Mouse (Mus musculus): ENCODE data around the gene Fktn.
"Not testable (repeated sequence)": the region's sequence is repeated elsewhere in the genome, so short reads cannot be mapped to it uniquely, and the experiment has no call there.

Fktn gene

DNA sequence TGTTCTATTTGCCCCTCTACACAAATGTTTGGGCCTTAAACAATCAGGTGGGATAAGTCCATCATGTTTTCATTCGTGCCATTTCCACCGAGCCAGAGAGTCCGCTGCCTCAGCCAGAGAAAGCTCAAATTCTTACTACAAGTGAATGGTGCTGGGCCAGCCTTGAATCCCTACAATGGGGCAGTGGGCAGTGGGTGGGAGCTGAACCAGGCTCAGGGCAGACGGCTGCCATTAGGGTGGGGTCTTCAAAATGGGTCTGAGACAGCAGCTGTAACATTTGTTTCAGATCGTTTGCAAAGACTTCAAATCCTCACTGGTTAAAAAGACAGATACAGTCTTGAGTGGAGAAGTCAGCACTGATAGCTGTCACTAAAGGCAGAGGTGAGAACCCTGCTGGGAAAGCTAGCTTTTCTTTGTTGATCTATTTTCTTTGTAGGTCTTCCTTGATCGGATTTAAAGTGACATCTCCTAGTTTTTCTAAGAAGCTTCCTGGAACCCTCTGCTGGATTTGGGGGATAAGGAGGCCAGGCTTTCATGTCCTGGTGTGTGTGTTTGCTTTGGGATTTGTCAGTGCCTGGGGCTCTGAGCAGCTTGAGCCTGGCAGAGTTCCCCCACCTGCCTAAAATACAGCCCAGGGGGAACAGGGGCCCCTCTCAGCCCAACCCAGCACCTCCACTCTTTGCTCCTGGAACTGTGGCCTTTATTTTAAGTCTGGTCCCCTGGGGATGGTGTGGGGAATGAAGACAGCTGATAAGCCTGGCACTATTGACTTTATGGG is 57.3 kb downstream of the Fktn start:
- DNase-seq (ENCODE audit: inconsistent ontology term), result no peak

DNA sequence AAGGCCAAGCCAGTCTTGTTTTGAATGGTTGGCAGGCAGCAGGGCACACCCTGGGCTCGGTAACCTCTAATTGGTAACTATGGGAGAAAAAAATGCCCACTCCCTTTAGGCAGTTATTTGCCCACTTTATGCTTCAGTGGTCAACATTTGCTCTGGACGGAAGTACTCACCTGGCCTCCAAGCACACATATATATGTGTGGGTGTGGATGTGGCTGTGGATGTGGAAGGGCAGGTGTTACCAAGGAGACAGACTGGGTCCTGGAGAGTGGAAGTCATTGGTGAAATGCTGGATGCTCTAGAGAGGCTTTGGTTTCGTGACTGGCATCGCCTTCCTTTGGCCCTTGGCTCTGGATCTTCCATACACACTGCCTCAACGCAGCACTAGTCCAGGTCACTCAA is 58.2 kb downstream of the Fktn start:
- DNase-seq (ENCODE audit: inconsistent ontology term), result no peak

DNA sequence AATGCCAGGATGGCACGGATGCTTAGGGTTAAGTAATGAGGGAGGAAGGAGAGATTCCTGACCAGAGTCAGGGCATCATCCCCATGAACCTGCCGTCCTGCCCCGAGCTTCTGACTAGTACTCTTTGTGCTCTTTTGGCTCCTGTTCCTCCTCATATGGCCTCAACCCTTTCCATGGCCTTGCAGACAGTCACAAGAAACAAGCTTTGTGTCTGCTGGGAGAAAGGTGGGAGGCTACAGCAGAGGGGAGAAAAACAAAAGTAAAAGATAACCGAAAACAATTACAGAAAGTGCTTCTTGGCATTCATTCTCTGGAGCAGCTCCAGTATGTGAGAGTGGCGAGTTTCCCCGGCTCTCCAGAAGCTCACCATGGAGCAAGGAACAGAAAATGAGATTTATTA is 60.1 kb downstream of the Fktn start:
- DNase-seq (ENCODE audit: inconsistent ontology term), result peak; percentile 35

DNA sequence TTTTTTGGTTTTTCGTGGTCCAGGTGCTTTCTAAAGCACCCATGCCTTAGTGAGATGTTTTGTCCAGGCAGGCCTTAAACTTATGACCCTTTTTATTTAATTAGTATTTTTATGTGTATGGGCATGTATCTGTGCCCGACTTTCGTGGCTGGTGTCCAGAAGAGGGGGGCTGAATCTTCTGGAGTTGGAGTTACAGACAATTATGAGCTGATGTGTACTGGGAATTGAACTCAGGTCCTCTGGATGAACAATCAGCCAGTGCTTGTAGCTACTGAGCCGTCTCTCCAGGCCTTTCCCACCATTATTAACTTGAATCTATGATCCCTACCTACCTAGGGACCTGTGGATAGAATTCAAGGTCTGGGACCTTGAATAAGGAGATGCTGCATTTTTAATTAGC is 67.6 kb downstream of the Fktn start:
- DNase-seq (ENCODE audit: inconsistent ontology term), result no peak

DNA sequence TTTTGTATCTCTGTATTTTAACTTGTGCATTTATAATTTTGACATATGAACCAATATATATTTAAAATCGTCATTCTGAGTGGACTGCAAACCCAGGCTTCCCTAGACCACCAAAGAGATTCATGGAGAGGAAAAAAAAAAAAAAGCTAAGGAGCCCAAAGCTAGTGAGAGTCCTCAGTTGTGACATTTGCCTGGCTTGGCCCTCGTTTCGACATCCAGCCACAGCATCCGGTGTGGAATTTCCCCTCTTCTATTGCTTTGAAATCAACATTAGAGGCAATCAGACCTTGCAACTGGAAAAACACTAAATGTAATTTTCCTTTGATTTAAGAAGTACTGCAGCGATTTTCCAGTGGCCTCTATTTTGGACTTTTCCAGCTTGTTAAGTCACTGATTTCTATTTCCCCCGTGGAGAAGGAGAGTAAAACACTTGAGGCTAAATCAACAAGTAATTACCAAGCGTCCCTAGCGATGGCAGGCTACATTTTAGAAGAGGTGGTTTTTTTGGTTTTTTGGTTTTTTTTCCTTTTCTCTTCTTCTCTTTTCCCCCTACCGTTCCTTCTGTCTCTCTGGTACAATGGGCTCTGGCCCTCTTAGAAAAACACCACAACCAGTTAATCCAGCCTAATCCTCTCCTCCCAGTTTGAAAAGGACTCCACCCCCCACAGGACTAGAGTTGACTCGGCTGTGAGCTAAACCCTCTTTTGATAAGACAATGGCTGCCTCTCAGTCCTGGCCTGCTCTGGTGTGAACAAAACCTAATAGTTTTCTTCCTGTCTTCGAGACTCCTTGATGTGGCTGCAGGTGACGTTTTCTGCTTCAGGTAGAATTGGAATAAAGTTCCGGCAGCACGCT is 68.6 kb downstream of the Fktn start:
- DNase-seq (ENCODE audit: inconsistent ontology term), result no peak

DNA sequence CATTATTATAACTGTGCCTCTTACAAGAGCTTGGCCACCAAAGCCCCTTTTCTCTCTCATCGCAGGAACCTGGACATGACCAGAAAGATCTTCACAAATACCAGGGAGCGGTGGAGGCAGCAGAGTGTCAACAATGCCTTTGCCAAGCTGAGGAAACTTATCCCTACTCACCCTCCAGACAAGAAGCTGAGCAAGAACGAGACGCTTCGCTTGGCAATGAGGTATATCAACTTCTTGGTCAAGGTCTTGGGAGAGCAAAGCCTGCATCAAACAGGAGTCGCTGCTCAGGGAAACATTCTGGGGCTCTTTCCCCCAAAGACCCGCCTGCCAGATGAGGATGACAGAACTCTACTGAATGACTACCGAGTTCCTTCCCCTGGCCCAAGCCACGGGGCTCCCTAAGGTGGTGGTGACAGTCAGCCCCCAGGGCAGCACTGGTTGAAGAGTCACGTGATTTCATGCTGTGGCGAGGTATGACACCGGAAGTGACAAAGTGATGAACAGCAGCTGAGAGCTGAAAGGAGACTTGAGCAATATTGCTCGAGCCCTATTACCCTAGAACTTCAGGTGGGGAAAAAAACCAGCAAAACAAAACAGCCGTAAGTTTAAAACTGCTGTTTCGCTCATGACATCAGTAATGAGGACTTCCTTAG is 72.1 kb downstream of the Fktn start:
- no peak for DNase-seq (ENCODE audit: inconsistent ontology term)

DNA sequence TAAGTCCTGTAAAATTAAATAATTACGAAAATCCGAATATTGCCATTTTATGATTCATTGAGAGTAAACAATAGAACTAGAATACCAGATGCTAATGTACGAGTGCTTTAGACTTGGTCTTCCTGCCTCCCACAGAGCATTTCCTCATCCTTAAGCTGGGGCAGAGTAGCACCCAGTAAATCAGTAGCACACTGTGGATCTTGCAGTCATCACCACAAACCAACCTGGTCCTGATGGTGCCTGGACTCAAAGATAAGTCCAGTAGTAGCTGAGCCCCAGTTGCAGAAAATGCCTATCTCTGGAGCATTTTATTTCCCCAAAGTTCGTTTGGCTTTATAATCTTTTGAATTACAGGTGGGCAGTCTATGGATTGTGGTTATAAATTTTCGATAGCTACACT is 73.1 kb downstream of the Fktn start:
- no peak for DNase-seq (ENCODE audit: inconsistent ontology term)

DNA sequence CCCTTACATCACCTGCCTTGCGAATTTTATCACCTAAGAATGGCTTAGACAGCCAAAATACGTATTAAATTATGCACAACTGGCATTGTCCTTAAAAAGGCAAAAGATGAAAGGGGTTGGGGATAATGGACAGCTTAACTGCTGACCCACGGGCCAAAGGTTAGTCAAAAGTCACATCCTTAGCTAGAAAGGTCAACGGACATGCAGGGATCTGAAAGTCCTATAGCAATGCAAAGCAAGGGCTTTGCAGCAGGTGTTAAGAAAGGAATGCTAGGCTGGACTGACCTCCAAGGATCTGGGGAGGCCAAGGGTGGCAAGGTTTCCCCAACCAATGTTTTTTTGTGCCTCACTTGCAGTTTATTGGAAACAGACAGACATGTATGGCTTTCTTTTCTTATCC is 75.5 kb downstream of the Fktn start:
- no peak for DNase-seq (ENCODE audit: inconsistent ontology term)

DNA sequence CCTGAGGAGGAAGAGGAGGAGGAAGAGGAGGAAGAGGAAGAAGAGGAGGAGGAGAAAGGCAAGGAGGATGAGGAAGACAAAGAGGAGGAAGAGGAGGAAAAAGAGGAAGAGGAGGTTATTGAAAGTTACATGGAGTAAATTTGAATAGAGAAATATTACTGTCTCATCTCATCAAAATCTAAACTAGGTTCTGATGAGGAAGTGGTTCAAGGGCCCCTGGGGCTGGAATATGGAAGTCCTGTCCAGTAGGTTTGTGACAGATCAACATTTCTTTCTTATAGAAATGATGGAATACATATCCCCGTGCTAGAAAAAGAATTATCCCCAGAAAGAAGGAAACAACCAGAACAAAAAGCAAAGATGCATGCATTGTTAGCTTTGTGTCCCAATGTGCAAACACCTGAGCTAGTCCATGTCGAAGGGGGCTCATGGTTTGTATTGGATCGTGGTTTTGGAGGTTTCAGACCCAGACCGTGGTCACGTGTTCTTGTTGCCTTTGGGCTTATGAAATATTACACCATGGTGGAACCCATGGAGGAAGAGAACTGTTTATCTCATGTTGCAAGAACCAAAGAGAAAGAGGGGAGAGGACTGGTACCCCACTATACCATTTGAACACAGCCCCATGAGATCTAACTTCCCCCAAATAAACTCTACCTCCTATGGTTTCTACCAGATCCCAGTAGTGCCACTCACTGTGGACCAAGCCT is 80.6 kb downstream of the Fktn start:
- no peak for DNase-seq (ENCODE audit: inconsistent ontology term)

DNA sequence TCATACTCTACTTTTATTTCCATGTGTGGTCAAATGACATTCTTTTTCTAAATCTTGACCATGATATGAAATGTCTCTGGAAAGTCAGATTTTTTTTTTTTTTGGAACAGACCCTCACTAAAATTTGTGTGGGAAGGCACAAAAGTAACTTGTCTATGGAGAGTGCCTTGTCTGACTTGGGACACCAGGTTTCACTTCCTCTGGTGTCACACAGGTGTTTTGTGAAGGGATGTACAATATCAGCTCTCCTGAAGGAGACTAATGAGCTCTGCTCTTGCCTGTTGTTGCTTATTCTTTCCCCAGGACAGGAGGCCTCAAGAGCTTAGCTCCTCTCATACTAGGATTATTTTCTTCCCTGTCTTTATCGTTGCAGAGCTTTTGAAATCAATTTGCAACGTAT is 81.3 kb downstream of the Fktn start:
- DNase-seq (ENCODE audit: inconsistent ontology term), result no peak

DNA sequence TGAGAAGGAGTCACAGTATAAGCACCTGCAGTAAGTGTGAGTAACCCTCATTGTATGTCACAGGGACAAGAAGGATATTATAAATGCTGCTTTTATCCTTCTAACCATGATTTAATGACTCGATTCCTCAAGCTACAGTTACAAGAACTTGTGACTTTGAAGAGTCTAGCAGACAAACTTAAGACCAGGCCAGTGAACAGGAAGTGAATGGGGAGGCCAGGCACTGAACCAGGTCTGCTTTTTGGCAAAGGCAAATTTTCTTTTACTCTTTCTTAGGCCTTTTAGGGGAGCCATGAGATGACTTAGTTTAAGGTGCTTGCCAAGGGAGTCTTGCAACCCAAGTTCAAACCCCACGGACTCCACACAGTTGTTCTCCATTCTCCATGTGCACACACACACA is 81.9 kb downstream of the Fktn start:
- no peak for DNase-seq (ENCODE audit: inconsistent ontology term)

DNA sequence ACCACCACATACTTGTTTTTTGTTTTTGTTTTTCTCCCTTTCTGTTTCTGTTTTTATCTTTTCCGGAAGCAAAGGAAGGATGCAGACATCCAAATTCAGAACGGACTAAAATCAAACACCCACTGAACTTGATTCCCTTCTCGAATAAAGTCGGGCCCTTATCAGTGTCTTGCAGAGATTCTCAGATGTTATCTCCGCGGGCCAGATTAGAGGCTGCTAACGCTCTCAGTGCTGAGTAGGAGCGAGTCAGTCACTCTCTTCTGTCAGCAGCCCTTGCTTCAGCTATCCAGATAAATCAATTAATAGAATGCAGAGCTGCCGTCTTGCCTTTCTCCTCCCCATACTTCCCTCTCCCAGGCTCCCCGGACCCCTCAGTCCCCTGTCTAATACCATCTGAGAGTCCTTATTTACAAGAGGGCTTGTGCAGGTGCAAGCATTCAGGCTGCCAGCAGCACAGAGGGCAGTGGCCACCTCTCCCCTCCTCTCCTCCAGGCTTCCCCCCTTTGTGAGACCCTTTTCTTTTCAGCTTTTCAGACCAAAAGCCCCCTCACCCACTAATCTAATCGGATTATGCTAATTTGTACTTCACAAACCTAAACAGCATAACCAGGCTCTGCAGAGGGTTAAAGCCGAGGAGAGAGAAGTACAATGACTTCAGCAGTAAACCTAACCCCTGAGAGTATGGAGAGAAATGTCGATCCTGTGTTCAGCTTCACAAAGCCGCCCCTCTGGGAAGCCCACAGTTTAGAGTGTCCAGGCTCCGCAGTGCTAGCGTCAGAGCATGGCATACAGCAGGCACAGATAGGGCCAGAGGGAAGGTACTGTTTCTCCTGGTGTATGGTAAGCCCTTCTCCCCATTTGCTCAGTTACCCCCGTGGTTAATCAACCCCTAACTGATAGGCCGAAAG is 83.3 kb downstream of the Fktn start:
- DNase-seq (ENCODE audit: inconsistent ontology term), result no peak

DNA sequence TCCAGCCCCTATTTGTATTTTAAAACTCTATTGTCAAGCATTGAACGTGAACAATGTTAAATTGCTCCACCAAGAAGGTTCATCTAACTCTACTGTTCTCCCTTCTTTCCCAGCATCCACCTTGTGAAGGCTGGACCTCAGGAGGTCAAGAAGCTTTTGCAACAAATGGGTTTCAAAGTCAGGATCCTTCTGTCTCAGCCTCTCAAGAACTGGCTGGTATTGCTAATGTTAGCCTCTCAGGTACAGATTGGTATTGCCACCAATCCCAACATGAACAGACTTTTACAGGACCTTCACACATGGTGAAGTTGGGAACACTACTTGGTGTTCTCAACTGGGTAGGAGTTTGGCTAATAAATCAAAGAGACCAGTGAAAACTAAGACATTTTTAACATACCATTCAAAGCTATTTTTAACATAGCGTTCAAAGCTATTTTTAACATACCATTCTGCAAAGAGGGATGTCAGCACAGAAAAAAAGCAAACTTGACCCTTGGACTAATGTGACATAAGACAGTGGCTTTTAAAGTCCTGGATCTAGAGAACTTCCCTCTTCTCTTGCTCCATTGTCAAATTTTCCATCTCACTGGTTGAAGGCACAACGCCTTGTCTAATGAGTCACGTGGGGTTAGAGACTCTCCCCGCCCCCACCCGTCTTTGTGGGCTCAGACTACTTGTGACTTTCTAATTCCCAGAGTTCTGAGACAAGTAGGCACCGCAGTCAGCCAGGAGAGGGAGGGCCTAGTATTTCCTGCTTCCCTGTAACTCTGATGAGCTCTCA is 85.3 kb downstream of the Fktn start:
- peak; percentile 61 for DNase-seq (ENCODE audit: inconsistent ontology term)

DNA sequence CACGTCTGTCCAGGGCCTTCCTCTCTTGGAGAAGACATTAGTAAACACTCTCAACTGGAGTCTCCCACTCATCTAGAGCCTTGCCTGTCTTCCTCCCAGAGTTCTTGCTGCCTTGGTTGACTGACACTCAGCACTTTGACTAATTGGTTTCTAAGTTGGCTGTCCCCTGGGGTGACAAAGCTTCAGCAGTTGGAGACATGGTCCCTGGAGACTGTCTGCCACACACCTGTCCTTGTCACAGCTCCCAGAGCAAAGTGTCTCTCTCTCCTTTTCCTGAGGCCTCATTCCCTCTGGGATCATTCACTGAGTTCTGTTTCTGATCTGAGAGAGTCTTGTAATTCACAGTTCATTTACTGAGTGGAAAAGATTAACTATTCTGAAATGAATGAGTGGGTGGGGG is 86.0 kb downstream of the Fktn start:
- DNase-seq (ENCODE audit: inconsistent ontology term), result no peak

DNA sequence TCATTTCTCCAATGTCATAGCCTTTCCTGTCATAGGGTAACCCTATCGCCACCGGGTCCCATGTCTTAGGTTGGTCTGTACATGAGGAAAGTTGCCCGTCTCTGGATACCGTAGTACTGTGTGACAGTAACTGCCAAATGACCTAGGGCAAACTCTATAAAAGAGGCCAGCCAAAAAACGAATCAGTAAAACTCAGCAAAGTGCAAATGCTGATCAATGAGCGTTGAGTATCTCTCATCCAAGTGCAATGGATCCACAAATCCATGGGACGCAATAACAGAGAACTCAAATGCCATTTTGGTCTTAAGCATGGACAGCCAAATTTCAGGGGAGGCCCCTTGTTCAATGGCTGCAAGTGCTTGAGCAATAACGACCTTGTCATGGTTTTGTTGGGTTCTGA is 89.9 kb downstream of the Fktn start:
- DNase-seq (ENCODE audit: inconsistent ontology term), result not testable (repeated sequence)

DNA sequence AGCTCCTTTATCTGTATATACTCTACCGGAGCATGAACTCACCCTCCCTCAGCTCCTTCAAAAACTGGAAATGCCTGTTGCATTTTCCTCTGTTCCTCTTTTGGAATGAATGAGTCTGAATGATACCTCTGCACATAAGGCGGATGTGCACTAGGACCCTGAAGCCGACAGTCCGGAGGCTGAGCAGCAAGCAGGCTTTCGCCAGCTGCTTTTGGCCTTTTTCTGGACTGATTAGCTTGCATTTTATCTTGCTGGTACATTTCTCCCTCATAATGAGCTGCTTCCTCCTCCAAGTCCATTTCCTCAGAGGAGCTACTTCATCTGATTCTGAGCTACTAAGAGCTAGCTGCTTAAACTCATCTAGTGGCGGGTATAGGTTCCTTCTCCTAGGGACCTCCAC is 92.6 kb downstream of the Fktn start:
- DNase-seq (ENCODE audit: inconsistent ontology term), result not testable (repeated sequence)

DNA sequence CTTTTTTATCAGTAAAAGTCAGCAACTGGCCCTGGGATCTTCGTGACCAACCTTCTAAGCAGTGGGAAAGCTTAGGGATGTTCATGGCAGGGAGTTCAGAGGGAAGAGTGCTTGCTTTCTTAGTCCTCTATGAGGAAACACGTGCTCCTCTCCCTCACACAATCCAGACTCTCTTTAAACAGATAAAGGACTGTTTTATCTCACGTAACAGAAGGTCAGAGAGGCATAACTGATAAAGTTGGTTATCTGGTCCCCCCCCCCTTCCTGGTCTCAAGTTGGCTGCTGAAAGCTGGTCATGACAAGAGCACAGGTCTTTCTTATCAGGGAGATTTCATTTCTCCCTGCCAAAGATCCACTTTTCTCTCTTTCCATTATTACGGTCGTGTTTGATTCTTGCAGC is 104.5 kb downstream of the Fktn start:
- DNase-seq (ENCODE audit: inconsistent ontology term), result no peak

DNA sequence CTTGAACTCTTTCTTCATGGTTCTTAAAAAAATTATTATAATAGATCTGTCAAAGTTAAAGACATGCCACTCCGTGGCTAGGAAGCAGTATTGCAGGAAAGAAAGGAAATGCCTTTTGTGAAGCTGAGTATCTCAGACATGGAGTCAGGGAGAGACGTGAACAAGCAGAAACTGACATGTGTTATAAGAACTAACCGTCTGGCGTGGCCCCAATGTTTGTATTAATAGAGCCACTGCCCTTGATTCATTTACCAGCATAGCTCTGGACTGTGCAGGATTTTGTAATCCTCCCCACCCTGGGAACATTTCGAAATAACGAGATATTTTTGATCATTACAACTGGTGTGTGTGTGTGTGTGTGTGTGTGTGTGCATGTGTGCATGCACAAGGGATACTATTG is 109.9 kb downstream of the Fktn start:
- DNase-seq (ENCODE audit: inconsistent ontology term), result no peak

DNA sequence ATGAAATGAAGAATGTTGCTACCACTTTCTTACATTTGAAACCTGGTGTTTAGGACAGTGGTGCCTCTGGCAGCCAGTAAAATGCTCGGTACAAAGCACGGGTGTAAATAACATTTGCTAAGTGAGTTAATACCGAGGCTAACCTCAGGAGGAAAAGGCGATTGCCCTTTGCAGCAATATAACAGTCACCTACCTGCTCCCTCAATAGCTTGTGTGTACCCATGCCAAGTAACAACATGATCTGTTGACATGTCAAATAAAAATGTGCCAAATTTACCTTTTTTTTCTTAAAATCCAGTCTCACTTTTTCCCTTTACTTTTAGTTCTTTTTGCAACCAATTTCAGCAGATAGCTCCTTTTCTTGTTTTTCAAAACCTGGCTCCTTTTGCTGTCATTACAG is 111.0 kb downstream of the Fktn start:
- no peak for DNase-seq (ENCODE audit: inconsistent ontology term)

Data from Muller cell, postnatal 12 days (primary cell).